Mouse (Mus musculus) spleen, adult 2 months (tissue): ENCODE data around the gene Adgrv1.

Experiments
- CTCF ChIP-seq: fragments of 200-500 bp; IDR thresholded peaks from 2 replicates; pipeline ENCODE4 v1.5.1; 2011; ENCODE audit warnings: mild to moderate bottlenecking, inconsistent platforms; ENCODE audit not compliant: insufficient read depth, insufficient read length, insufficient replicate concordance; ENCODE audit errors: extremely low read depth
- POLR2A ChIP-seq: fragments of 200-500 bp; IDR thresholded peaks from 2 replicates; pipeline ENCODE4 v1.6.1; 2011; ENCODE audit warnings: low read depth, low read length, inconsistent platforms

- TF ChIP-seq CTCF, result no peak
- no peak for TF ChIP-seq POLR2A
These were observed 524.2 kb downstream of the Adgrv1 start for GRCm38 (mm10) chr13:81108526-81109302.
